Mouse (Mus musculus) forebrain, postnatal 0 days (tissue): ENCODE measurements around the gene Nsd2. TPM values are rescaled to one million over a fixed set of nuclear protein-coding genes. Genes with fewer than 3 reads are reported as not detected.
A peak's percentile ranks its signal among the peaks of the same experiment; 100 is the strongest.

Source experiments
- ATAC-seq: fragments of 200-750 bp; cut with Nextera tagmentation; 2 replicates; pipeline ENCODE4 v1.8.0; 2017; ENCODE audit warnings: mild to moderate bottlenecking, moderate library complexity
- DNase-seq: peaks from one replicate; pipeline ENCODE4 v3.0.0-alpha.2; 2015
- H3K27ac ChIP-seq: fragments of 300-500 bp; sonication (generic); 2 replicates; pipeline ENCODE4 v1.5.1; 2014; ENCODE audit warnings: low read depth, mild to moderate bottlenecking, antibody characterized with exemption, low read length, moderate library complexity, mixed read lengths
- H3K27me3 ChIP-seq: fragments of 300-500 bp; sonication (generic); 2 replicates; pipeline ENCODE4 v1.6.1; 2014; ENCODE audit warnings: mild to moderate bottlenecking, low read length, mixed read lengths; ENCODE audit not compliant: insufficient read depth
- H3K36me3 ChIP-seq: fragments of 300-500 bp; sonication (generic); 2 replicates; pipeline ENCODE4 v1.6.1; 2014; ENCODE audit warnings: mild to moderate bottlenecking, moderate library complexity; ENCODE audit not compliant: insufficient read depth
- H3K4me1 ChIP-seq: fragments of 300-500 bp; sonication (generic); 2 replicates; pipeline ENCODE4 v1.6.1; 2014; ENCODE audit warnings: antibody characterized with exemption; ENCODE audit not compliant: insufficient read depth
- H3K4me2 ChIP-seq: fragments of 300-500 bp; sonication (generic); 2 replicates; pipeline ENCODE4 v1.6.1; 2014; ENCODE audit warnings: low read depth, mild to moderate bottlenecking, moderate library complexity
- H3K4me3 ChIP-seq: fragments of 300-500 bp; sonication (generic); 2 replicates; pipeline ENCODE4 v1.5.1; 2014; ENCODE audit warnings: low read depth, low read length, mixed read lengths
- H3K9ac ChIP-seq: fragments of 300-500 bp; sonication (generic); 2 replicates; pipeline ENCODE4 v1.6.1; 2014; ENCODE audit warnings: mild to moderate bottlenecking
- H3K9me3 ChIP-seq: fragments of 300-500 bp; sonication (generic); 2 replicates; pipeline ENCODE4 v1.6.1; 2016; ENCODE audit warnings: low read length
- CTCF ChIP-seq: sonication (generic); IDR thresholded peaks from 2 replicates; pipeline ENCODE4 v1.5.1; 2016; ENCODE audit warnings: antibody characterized with exemption, control low read depth, low read depth
- WGBS: fragments of 180-500 bp; shearing (Covaris S2); extraction: QIAGEN DNeasy Blood & Tissue Kit; methylation state at CpG from one replicate; pipeline ENCODE4 v1.1.7; 2014; 5-methylcytosine and 5-hydroxymethylcytosine counted together
- polyA plus RNA-seq: library from polyadenylated mRNA; unstranded; fragments of >200 nt; fragmentation: Nextera tagmentation; extraction: Ambion mirVana; gene quantifications from 2 replicates; pipeline ENCODE4 v1.2.1, GENCODE M21; 2015
- total RNA-seq: library from RNA; depleted of rRNA; stranded (reverse); fragments of >200 nt; gene quantifications from 2 replicates; pipeline ENCODE4 v1.2.3, GENCODE M21; 2014

The Nsd2 gene
- total and polyA plus RNA-seq, 2 experiments from 2014 or later, result 58.6 to 127 TPM

- H3K4me1 ChIP-seq, result peaks cover 21% of the 10 kb centered on the region
- H3K36me3 ChIP-seq, result no peaks in the 10 kb centered on the region
- peak overlapping the region; percentile 98 for H3K9ac ChIP-seq
- peak overlapping the region; percentile 80 for H3K4me2 ChIP-seq
- ATAC-seq (no peak), DNase-seq (no peak)
- H3K27me3 ChIP-seq, result no peaks in the 10 kb centered on the region
- H3K9me3 ChIP-seq, result no peaks in the 10 kb centered on the region
- H3K27ac ChIP-seq, result no peak overlapping the region
- H3K4me3 ChIP-seq, result peak overlapping the region; percentile 100
- TF ChIP-seq CTCF, result no peak
- 22% methylated on average over 2 of the region's 2 CpGs for WGBS
Measured at GRCm38 (mm10) chr5:33821901-33822427, 1.4 kb downstream of the Nsd2 start.

DNA sequence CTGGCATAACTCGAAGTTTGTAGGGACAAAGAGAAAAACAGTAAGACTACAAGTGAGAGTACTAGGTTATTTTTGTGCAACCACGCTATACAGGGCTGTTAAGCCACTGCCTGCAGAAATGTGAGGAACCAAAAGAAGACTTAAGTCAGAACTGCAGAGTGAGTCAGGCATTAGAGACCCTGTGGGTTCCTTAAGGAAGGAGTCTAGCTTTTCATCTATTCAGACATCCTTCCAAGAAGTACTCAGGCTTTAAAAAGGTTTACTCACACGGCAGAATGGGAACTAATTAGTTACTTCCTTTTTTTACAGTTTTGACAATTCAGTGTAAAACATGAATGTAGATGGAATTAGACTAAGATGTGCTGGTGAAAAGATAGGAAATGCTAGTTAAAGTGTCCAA is 1.9 kb downstream of the Nsd2 start:
- 10% methylated on average over 3 of the region's 3 CpGs for WGBS
- H3K4me1 ChIP-seq, result peaks cover 21% of the 10 kb centered on the region

DNA sequence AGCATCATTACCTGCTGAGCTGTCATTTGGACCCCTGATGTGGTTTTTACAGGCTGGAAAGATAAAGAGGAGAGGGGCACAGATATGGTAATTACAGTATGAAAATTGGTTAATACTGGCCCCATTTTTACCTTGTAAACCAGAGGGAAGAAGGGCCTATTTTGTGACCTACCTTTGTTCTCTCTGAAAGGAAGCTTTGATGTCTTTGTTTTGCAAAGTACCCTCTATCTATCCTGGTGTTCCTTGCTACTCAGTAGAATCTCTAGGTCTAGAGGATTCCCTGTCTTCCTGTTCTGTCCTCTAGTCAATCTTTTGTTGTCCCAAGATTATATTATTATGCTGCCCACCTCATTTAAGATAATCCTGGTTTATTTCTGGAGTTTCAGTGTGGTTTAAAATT is 5.5 kb downstream of the Nsd2 start:
- no peak for TF ChIP-seq CTCF
- H3K4me3 ChIP-seq, result no peak overlapping the region
- H3K27ac ChIP-seq, result no peak overlapping the region
- no peaks in the 10 kb centered on the region for H3K36me3 ChIP-seq
- no peaks in the 10 kb centered on the region for H3K9me3 ChIP-seq
- H3K4me2 ChIP-seq, result no peak overlapping the region
- ATAC-seq, result no peak
- H3K9ac ChIP-seq, result no peak overlapping the region
- H3K27me3 ChIP-seq, result no peaks in the 10 kb centered on the region
- peaks cover 18% of the 10 kb centered on the region for H3K4me1 ChIP-seq
- DNase-seq, result no peak

More for the DNA sequence above, 1.9 kb downstream of the Nsd2 start:
- no peaks in the 10 kb centered on the region for H3K27me3 ChIP-seq
- peak overlapping the region; percentile 100; the same call in 1 of the 2 replicates for H3K4me3 ChIP-seq
- TF ChIP-seq CTCF, result no peak
- H3K9me3 ChIP-seq, result no peaks in the 10 kb centered on the region
- H3K4me2 ChIP-seq, result peak overlapping the region; percentile 80
- no peaks in the 10 kb centered on the region for H3K36me3 ChIP-seq
- ATAC-seq (no peak), DNase-seq (no peak)
- H3K27ac ChIP-seq, result no peak overlapping the region
- no peak overlapping the region for H3K9ac ChIP-seq

- Histone ChIP-seq H3K4me1 (peaks cover 6% of the 10 kb centered on the region), H3K9ac (no peak overlapping the region), H3K27ac (no peak overlapping the region), H3K36me3 (no peaks in the 10 kb centered on the region), H3K27me3 (no peaks in the 10 kb centered on the region), H3K4me3 (no peak overlapping the region), H3K4me2 (no peak overlapping the region), H3K9me3 (no peaks in the 10 kb centered on the region)
- ATAC-seq (no peak), DNase-seq (no peak)
- TF ChIP-seq CTCF, result no peak
- WGBS, result 61% methylated on average over 8 of the region's 8 CpGs
Measured at GRCm38 (mm10) chr5:33828107-33828506, 7.6 kb downstream of the Nsd2 start.

- no peaks in the 10 kb centered on the region for H3K27me3 ChIP-seq
- DNase-seq, result no peak
- 91% methylated on average over 3 of the region's 3 CpGs for WGBS
- H3K9me3 ChIP-seq, result no peaks in the 10 kb centered on the region
- no peak overlapping the region for H3K4me3 ChIP-seq
- no peak overlapping the region for H3K4me2 ChIP-seq
- no peak overlapping the region for H3K27ac ChIP-seq
- H3K9ac ChIP-seq, result no peak overlapping the region
- H3K36me3 ChIP-seq, result no peaks in the 10 kb centered on the region
- no peak for ATAC-seq
- H3K4me1 ChIP-seq, result no peaks in the 10 kb centered on the region; the same call in 1 of the 2 replicates
- no peak for TF ChIP-seq CTCF
Measured at GRCm38 (mm10) chr5:33829958-33830357, 9.4 kb downstream of the Nsd2 start.

DNA sequence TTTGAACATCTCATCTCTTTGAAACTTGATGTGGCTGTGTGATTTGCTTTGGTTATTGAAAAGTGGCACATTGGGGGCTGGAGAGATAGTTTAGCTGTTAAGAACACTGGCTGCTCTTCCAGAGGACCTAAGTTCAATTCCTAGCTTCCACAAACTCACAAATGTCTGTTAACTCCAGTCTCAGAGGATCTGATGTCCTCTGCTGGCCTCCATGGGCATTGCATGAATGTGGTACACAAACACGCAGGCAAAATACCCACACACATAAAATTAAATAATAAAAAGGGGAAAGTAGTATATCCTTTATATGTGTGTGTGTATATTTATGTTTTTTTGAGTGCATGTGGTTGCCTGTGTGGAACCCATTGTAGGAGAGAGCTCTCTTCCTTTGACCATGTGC is 10.3 kb downstream of the Nsd2 start:
- Histone ChIP-seq H3K4me3 (no peak overlapping the region), H3K27ac (no peak overlapping the region), H3K27me3 (no peaks in the 10 kb centered on the region), H3K36me3 (no peaks in the 10 kb centered on the region), H3K9ac (no peak overlapping the region), H3K4me2 (no peak overlapping the region), H3K4me1 (no peaks in the 10 kb centered on the region; the same call in 1 of the 2 replicates), H3K9me3 (no peaks in the 10 kb centered on the region)
- peak; percentile 52 for TF ChIP-seq CTCF
- 78% methylated on average over 1 of the region's 1 CpGs for WGBS
- ATAC-seq (no peak), DNase-seq (no peak)

DNA sequence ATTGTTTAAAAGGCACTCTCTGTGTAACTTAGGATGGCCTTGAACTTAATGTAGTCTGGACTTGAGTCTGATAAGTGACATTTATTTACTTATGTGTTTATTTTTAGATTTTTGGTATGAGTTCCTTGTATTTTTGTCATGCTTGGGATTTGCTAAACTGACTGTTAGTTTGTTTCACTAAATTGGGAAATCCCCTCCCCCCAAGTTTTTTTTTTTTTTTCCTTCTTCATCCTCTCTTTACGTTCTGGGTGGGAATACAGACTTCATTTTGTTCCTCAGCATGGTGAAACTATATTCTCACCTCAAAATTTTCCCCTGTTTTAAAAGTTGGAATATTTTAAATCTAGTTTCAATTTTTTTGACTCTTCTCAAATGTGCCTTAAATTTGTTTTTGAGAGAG is 20.8 kb downstream of the Nsd2 start:
- Histone ChIP-seq H3K27me3 (no peaks in the 10 kb centered on the region), H3K4me2 (no peak overlapping the region), H3K4me1 (no peaks in the 10 kb centered on the region), H3K36me3 (peaks cover 7% of the 10 kb centered on the region; the same call in 1 of the 2 replicates), H3K4me3 (no peak overlapping the region), H3K27ac (no peak overlapping the region), H3K9me3 (no peaks in the 10 kb centered on the region), H3K9ac (no peak overlapping the region)
- 93% methylated on average over 1 of the region's 1 CpGs for WGBS
- ATAC-seq (no peak), DNase-seq (no peak)
- TF ChIP-seq CTCF, result no peak
